ENCODE assay signal across 9 mouse cellular contexts in the genomic region with DNA sequence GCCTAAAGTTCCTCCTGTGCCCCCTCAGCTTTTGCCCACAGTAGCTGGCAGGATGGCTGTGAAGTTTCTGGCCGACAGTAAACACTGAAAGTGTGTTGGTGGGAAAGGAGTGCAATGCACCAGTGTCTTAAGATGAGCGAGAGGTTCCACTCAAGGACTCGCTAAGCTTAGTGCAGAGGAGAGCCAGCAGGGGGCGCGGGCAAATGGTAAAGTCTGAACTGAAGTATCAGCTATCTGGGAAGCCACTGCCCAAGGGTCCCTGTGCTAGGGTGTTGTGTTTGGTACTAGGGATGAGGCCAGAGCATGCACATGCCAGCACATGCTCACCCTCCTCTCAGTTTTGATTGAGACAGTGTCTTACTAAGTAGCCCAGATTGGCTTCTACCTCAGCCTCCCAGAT.
DNase-seq lines count a peak whose midpoint lies in the region; ATAC-seq and TF ChIP-seq lines count a peak whose summit lies in the region.
"Had no signal": no experiment of that assay in that cellular context is flagged by ENCODE, and none has a peak within 500 bp of the region (broad histone marks: within the 10 kb centered on the region; RNA-seq: fewer than 3 reads in every experiment).

No protein-coding gene starts in this region.

- ATAC-seq in forebrain, embryonic 16.5 days = peak; percentile 80
- ATAC-seq in hindbrain, embryonic 12.5 days (ENCODE audit: low FRiP score) = 0 out of 2 replicates have a peak, but pooled peaks have one; percentile 58

- H3K79me2 ChIP-seq in MEL (ENCODE audit: control insufficient read depth, insufficient read depth, low read length, poor library complexity) = no peaks in the 10 kb centered on the region

- TF ChIP-seq RAD21 in MEL (IDR thresholded peaks at IDR 0.05; ENCODE audit: low read depth, low read length) = peak; percentile 34

- peak; percentile 80 for DNase-seq in MEL (ENCODE audit: low read depth, low spot score)
- peak; percentile 86 for DNase-seq in brain, embryonic 14.5 days (ENCODE audit: low read depth)
- DNase-seq in layer of hippocampus, postnatal 25 days (ENCODE audit: extremely low spot score in 1 of 2, low spot score in 1 of 2) = peak; percentile 52 to 88
- peak; percentile 69 for DNase-seq in mesoderm, embryonic 11.5 days (ENCODE audit: low read depth, low spot score)
- peak; percentile 88 for DNase-seq in right cerebral cortex, postnatal 14 days
- peak; percentile 83 for DNase-seq in urinary bladder, postnatal 25 days (ENCODE audit: low spot score)

- peak overlapping the region; percentile 76 for H3K27ac ChIP-seq in MEL (ENCODE audit: control insufficient read depth, low read depth, low read length)
- no peak overlapping the region for H3K27ac ChIP-seq in forebrain, embryonic 16.5 days (ENCODE audit: low read length)
- no peak overlapping the region for H3K27ac ChIP-seq in hindbrain, embryonic 12.5 days
- H3K27ac ChIP-seq: limb, embryonic 12.5 days had no signal

- peak overlapping the region; percentile 38 for H3K9ac ChIP-seq in MEL (ENCODE audit: control insufficient read depth, low read depth, low read length, poor library complexity, severe bottlenecking)
- no peak overlapping the region for H3K9ac ChIP-seq in forebrain, embryonic 16.5 days (replicated peaks; ENCODE audit: low read depth, low read length)
- H3K9ac ChIP-seq in hindbrain, embryonic 12.5 days = no peak overlapping the region
- H3K9ac ChIP-seq: limb, embryonic 12.5 days had no signal

- H3K4me3 ChIP-seq in MEL (ENCODE audit: control insufficient read depth in 1 of 2, insufficient read depth in 1 of 2, low read depth in 2 of 2, low read length in 2 of 2) = peak overlapping the region in 1 of 2 experiments; percentile 31; a peak in 1 of 4 replicates
- no peak overlapping the region for H3K4me3 ChIP-seq in forebrain, embryonic 16.5 days (replicated peaks; ENCODE audit: low read length)
- H3K4me3 ChIP-seq in hindbrain, embryonic 12.5 days = no peak overlapping the region
- H3K4me3 ChIP-seq: limb, embryonic 12.5 days had no signal

- H3K4me1 ChIP-seq in MEL (ENCODE audit: control insufficient read depth in 1 of 2, insufficient read depth in 2 of 2, low read length in 2 of 2) = peaks cover 9 to 23% of the 10 kb centered on the region in 2 experiments
- no peaks in the 10 kb centered on the region for H3K4me1 ChIP-seq in forebrain, embryonic 16.5 days (replicated peaks; ENCODE audit: control insufficient read depth, insufficient read depth, low read length)
- H3K4me1 ChIP-seq in hindbrain, embryonic 12.5 days = no peaks in the 10 kb centered on the region

- no peaks in the 10 kb centered on the region for H3K27me3 ChIP-seq in MEL (ENCODE audit: control insufficient read depth in 1 of 2, insufficient read depth in 2 of 2, low read length in 2 of 2)
- H3K27me3 ChIP-seq in forebrain, embryonic 16.5 days (replicated peaks; ENCODE audit: control insufficient read depth, insufficient read depth, low read length) = no peaks in the 10 kb centered on the region
- no peaks in the 10 kb centered on the region for H3K27me3 ChIP-seq in hindbrain, embryonic 12.5 days
- H3K27me3 ChIP-seq: limb, embryonic 12.5 days had no signal

- H3K4me2 ChIP-seq in forebrain, embryonic 16.5 days (ENCODE audit: low read length) = no peak overlapping the region
- no peak overlapping the region for H3K4me2 ChIP-seq in hindbrain, embryonic 12.5 days (replicated peaks)
- H3K4me2 ChIP-seq: limb, embryonic 12.5 days had no signal

- H3K9me3 ChIP-seq in MEL (replicated peaks; ENCODE audit: insufficient read depth, low read length) = no peaks in the 10 kb centered on the region
- H3K9me3 ChIP-seq in forebrain, embryonic 16.5 days (ENCODE audit: control insufficient read depth, low read length) = no peaks in the 10 kb centered on the region
- no peaks in the 10 kb centered on the region for H3K9me3 ChIP-seq in hindbrain, embryonic 12.5 days (replicated peaks)
- H3K9me3 ChIP-seq: limb, embryonic 12.5 days had no signal

- peak; percentile 68 to 77 (median 73) for TF ChIP-seq CTCF in MEL (IDR thresholded peaks at IDR 0.05 in 2 of 3, conservative IDR thresholded peaks at IDR 0.05 in 1 of 3; ENCODE audit: control insufficient read depth in 1 of 3, insufficient read depth in 1 of 3, low read depth in 2 of 3, low read length in 3 of 3, poor library complexity in 1 of 3, severe bottlenecking in 1 of 3)
- peak; percentile 89 for TF ChIP-seq CTCF in brain, embryonic 14.5 days (IDR thresholded peaks at IDR 0.05; ENCODE audit: borderline replicate concordance, extremely low read depth, insufficient read depth, insufficient read length)

- peaks cover 0 to 19% of the 10 kb centered on the region in 2 experiments; a peak in 3 of 4 replicates for H3K36me3 ChIP-seq in MEL (ENCODE audit: control insufficient read depth in 1 of 2, insufficient read depth in 2 of 2, low read length in 2 of 2)
- no peaks in the 10 kb centered on the region for H3K36me3 ChIP-seq in forebrain, embryonic 16.5 days (ENCODE audit: control insufficient read depth, insufficient read depth)
- H3K36me3 ChIP-seq in hindbrain, embryonic 12.5 days = no peaks in the 10 kb centered on the region
- H3K36me3 ChIP-seq: limb, embryonic 12.5 days had no signal

- TF ChIP-seq POLR2A in MEL (IDR thresholded peaks at IDR 0.05; ENCODE audit: control insufficient read depth in 1 of 2, insufficient read depth in 1 of 2, low read depth in 1 of 2, low read length in 2 of 2, poor library complexity in 1 of 2) = no peak
- TF ChIP-seq POLR2A in brain, embryonic 14.5 days (IDR thresholded peaks at IDR 0.05; ENCODE audit: borderline replicate concordance, extremely low read depth, insufficient read depth, insufficient read length, poor library complexity, severe bottlenecking) = no peak

- 2% methylated on average over 5 of the region's 5 CpGs for WGBS in forebrain, embryonic 16.5 days
- 10% methylated on average over 5 of the region's 5 CpGs for WGBS in hindbrain, embryonic 12.5 days

- TF ChIP-seq EP300 in MEL (IDR thresholded peaks at IDR 0.05; ENCODE audit: low read depth in 1 of 2, low read length in 2 of 2) = no peak

TF ChIP-seq in MEL, 35 proteins besides CTCF, POLR2A, EP300 and RAD21:
- TF ChIP-seq ZMIZ1 (IDR thresholded peaks at IDR 0.05; ENCODE audit: low read depth, low read length) (no peak), TAL1 (IDR thresholded peaks at IDR 0.05; ENCODE audit: low read length) (no peak), SMC3 (IDR thresholded peaks at IDR 0.05; ENCODE audit: low read depth, low read length) (peak; percentile 74), ZC3H11A (IDR thresholded peaks at IDR 0.05; ENCODE audit: low read depth, low read length) (peak; percentile 30; the same call in 1 of the 2 replicates)
